Mouse (Mus musculus) embryo, embryonic 10.5 days (tissue): ENCODE data around the gene Lyst.

Experiments
- DNase-seq: peaks from one replicate; pipeline ENCODE4 v3.0.0-alpha.2; 2015; ENCODE audit warnings: low spot score

The Lyst gene

GRCm38 (mm10) chr13:13573572-13574257 is 16.5 kb upstream of the Lyst start:
- DNase-seq: no peak

- no peak for DNase-seq
Measured at GRCm38 (mm10) chr13:13574258-13574870, 15.8 kb upstream of the Lyst start.

GRCm38 (mm10) chr13:13575106-13575505 is 15.1 kb upstream of the Lyst start:
- DNase-seq: no peak

- peak; percentile 46 for DNase-seq
Measured at GRCm38 (mm10) chr13:13576469-13577205, 13.6 kb upstream of the Lyst start.

- no peak for DNase-seq
Measured at GRCm38 (mm10) chr13:13581988-13582387, 8.2 kb upstream of the Lyst start.

- DNase-seq: no peak
Measured at GRCm38 (mm10) chr13:13583473-13583872, 6.7 kb upstream of the Lyst start.

GRCm38 (mm10) chr13:13587653-13588184 is 2.5 kb upstream of the Lyst start:
- DNase-seq: no peak

GRCm38 (mm10) chr13:13588518-13588917 is 1.7 kb upstream of the Lyst start:
- DNase-seq: no peak

GRCm38 (mm10) chr13:13589032-13589431 is 1.2 kb upstream of the Lyst start:
- no peak for DNase-seq

GRCm38 (mm10) chr13:13591892-13592291 is 1.7 kb downstream of the Lyst start:
- DNase-seq: no peak

- no peak for DNase-seq
Measured at GRCm38 (mm10) chr13:13596424-13597044, 6.3 kb downstream of the Lyst start.

- DNase-seq: no peak
Measured at GRCm38 (mm10) chr13:13597896-13598295, 7.7 kb downstream of the Lyst start.

GRCm38 (mm10) chr13:13601407-13601806 is 11.2 kb downstream of the Lyst start:
- no peak for DNase-seq

GRCm38 (mm10) chr13:13606149-13606548 is 16.0 kb downstream of the Lyst start:
- no peak for DNase-seq

- DNase-seq: no peak
Measured at GRCm38 (mm10) chr13:13608311-13608710, 18.1 kb downstream of the Lyst start.

- no peak for DNase-seq
Measured at GRCm38 (mm10) chr13:13609655-13610054, 19.5 kb downstream of the Lyst start.

GRCm38 (mm10) chr13:13612882-13613281 is 22.7 kb downstream of the Lyst start:
- peak; percentile 44 for DNase-seq

- DNase-seq: no peak
Measured at GRCm38 (mm10) chr13:13614235-13614634, 24.0 kb downstream of the Lyst start.

- DNase-seq: no peak
Measured at GRCm38 (mm10) chr13:13621456-13621855, 31.3 kb downstream of the Lyst start.

GRCm38 (mm10) chr13:13622565-13622964 is 32.4 kb downstream of the Lyst start:
- DNase-seq: no peak

- no peak for DNase-seq
Measured at GRCm38 (mm10) chr13:13633746-13634145, 43.5 kb downstream of the Lyst start.

- DNase-seq: no peak
Measured at GRCm38 (mm10) chr13:13634706-13635105, 44.5 kb downstream of the Lyst start.
